Mouse (Mus musculus) kidney, postnatal 0 days (tissue): Measurements from ENCODE around the gene Shank2. TPM values are rescaled to one million over a fixed set of nuclear protein-coding genes. Genes with fewer than 3 reads are reported as not detected.
A peak's percentile ranks its signal among the peaks of the same experiment; 100 is the strongest.

Source experiments
- ATAC-seq: fragments of 200-750 bp; cut with Nextera tagmentation; replicated peaks from 2 replicates; pipeline ENCODE4 v1.8.0; 2017; ENCODE audit warnings: low read depth, moderate number of reproducible peaks, moderate TSS enrichment, moderate library complexity; ENCODE audit not compliant: low FRiP score
- DNase-seq: peaks from one replicate; pipeline ENCODE4 v3.0.0-alpha.2; 2016; ENCODE audit warnings: low spot score
- H3K27ac ChIP-seq: fragments of 300-500 bp; sonication (generic); 2 replicates; pipeline ENCODE4 v1.5.1; 2014; ENCODE audit warnings: mild to moderate bottlenecking
- H3K27me3 ChIP-seq: fragments of 300-500 bp; sonication (generic); 2 replicates; pipeline ENCODE4 v1.6.1; 2014; ENCODE audit warnings: low read length, mixed read lengths; ENCODE audit not compliant: insufficient read depth
- H3K36me3 ChIP-seq: fragments of 300-500 bp; sonication (generic); 2 replicates; pipeline ENCODE4 v1.6.1; 2014; ENCODE audit warnings: low read length, mixed read lengths; ENCODE audit not compliant: insufficient read depth
- H3K4me1 ChIP-seq: fragments of 300-500 bp; sonication (generic); replicated peaks from 2 replicates; pipeline ENCODE4 v1.6.1; 2014; ENCODE audit warnings: antibody characterized with exemption, low read length, mixed read lengths; ENCODE audit not compliant: insufficient read depth
- H3K4me2 ChIP-seq: fragments of 300-500 bp; sonication (generic); 2 replicates; pipeline ENCODE4 v1.6.1; 2014; ENCODE audit warnings: mild to moderate bottlenecking, low read length, moderate library complexity, mixed read lengths
- H3K4me3 ChIP-seq: fragments of 300-500 bp; sonication (generic); replicated peaks from 2 replicates; pipeline ENCODE4 v1.5.1; 2014; ENCODE audit warnings: low read depth, low read length
- H3K9ac ChIP-seq: fragments of 300-500 bp; sonication (generic); 2 replicates; pipeline ENCODE4 v1.6.1; 2014; ENCODE audit warnings: low read depth, low read length
- H3K9me3 ChIP-seq: fragments of 300-500 bp; sonication (generic); replicated peaks from 2 replicates; pipeline ENCODE4 v1.6.1; 2016; ENCODE audit warnings: low read length, inconsistent platforms, mixed read lengths
- CTCF ChIP-seq: IDR thresholded peaks from 2 replicates; pipeline ENCODE4 v1.5.1; 2016; ENCODE audit warnings: antibody characterized with exemption, low read depth, mild to moderate bottlenecking, moderate library complexity
- WGBS: fragments of 180-500 bp; shearing (Covaris S2); extraction: QIAGEN DNeasy Blood & Tissue Kit; methylation state at CpG from one replicate; pipeline ENCODE4 v1.1.7; 2014; 5-methylcytosine and 5-hydroxymethylcytosine counted together
- polyA plus RNA-seq: library from polyadenylated mRNA; unstranded; fragments of >200 nt; fragmentation: Nextera tagmentation; extraction: Ambion mirVana; gene quantifications from 2 replicates; pipeline ENCODE4 v1.2.1, GENCODE M21; 2015

Shank2 gene
- polyA plus RNA-seq, 1 experiment from 2014 or later, result 2.6 TPM

DNA sequence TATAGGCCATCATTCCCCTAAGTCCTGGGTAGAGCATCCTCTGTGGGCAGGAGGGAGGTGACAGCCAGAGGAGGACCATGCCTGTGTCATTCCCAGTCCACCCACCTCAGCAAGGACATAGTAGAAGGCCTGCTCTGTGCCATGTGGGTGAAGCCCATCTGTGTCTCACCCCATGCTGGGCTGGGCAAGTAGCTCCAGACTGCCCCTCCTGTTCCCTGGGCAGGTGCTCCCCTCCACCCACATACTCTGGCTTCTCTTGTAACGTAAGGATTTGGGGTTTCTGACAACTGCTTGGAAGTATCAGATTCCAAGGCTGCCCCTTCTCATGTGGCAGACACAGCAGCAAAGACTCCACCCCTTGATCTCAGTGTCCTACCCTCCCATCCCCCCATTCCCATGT lies 227.7 kb downstream of the Shank2 start:
- Histone ChIP-seq H3K27me3 (no peaks in the 10 kb centered on the region), H3K27ac (no peak overlapping the region), H3K9me3 (no peaks in the 10 kb centered on the region), H3K9ac (no peak overlapping the region), H3K4me3 (no peak overlapping the region), H3K4me2 (no peak overlapping the region), H3K36me3 (no peaks in the 10 kb centered on the region), H3K4me1 (no peaks in the 10 kb centered on the region)
- WGBS, result 6% methylated on average over 1 of the region's 1 CpGs
- no peak for ATAC-seq
- no peak for TF ChIP-seq CTCF
- no peak for DNase-seq

DNA sequence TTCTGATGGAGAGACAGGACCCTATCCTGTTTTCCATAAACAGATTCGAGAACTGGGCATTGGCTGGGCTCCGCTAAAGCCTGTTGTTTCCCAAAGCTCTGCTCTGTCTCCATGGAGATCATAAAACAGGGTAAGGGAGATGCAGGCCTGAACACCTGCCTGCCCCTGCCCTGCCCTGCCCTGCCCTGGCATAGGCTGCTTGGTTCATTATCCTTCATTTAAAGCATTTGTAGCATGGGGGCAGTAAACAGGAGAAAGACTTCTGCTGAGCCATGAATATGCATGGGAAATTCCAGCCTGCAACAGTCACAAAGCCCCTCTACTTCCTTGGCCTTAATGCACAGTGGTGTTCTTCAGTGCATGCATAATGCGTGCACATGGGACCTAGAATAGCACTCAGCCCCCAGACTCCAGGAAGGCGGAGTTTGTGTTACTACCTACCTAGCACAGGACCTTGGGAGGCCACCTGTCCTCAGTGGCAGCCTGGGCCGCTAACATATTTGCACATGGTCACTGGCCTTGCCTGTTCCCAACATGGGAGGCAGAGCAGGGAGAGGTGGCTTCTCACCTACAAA lies 230.5 kb downstream of the Shank2 start:
- H3K27ac ChIP-seq, result no peak overlapping the region
- H3K9me3 ChIP-seq, result no peaks in the 10 kb centered on the region
- DNase-seq, result no peak
- no peak for TF ChIP-seq CTCF
- H3K4me1 ChIP-seq, result no peaks in the 10 kb centered on the region
- no peak overlapping the region for H3K4me2 ChIP-seq
- H3K9ac ChIP-seq, result no peak overlapping the region
- 60% methylated on average over 5 of the region's 5 CpGs for WGBS
- no peak for ATAC-seq
- no peaks in the 10 kb centered on the region for H3K27me3 ChIP-seq
- H3K4me3 ChIP-seq, result no peak overlapping the region
- no peaks in the 10 kb centered on the region for H3K36me3 ChIP-seq

DNA sequence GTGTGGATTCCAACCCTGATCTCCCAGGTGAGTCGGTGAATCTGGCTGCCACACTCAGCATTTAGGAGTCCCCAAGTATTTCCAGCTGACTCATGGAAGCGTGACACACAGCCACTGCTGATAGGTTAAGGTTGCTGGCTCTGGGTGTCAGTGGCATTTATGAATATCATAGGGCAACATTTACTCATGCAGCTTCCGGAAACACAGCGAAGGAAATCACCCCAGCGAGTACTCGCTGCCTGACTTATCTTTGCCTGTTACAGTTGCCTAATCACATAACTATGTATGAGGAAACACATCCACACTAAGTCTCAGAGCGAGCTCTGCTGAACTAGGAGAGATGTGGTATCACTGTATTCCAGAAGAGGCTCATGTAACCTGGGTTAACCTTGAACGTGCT lies 231.8 kb downstream of the Shank2 start:
- Histone ChIP-seq H3K4me3 (no peak overlapping the region), H3K9ac (no peak overlapping the region), H3K27me3 (no peaks in the 10 kb centered on the region), H3K4me2 (no peak overlapping the region), H3K27ac (no peak overlapping the region), H3K4me1 (no peaks in the 10 kb centered on the region), H3K9me3 (no peaks in the 10 kb centered on the region), H3K36me3 (no peaks in the 10 kb centered on the region)
- DNase-seq (no peak), ATAC-seq (no peak)
- TF ChIP-seq CTCF, result no peak
- 57% methylated on average over 8 of the region's 8 CpGs for WGBS

DNA sequence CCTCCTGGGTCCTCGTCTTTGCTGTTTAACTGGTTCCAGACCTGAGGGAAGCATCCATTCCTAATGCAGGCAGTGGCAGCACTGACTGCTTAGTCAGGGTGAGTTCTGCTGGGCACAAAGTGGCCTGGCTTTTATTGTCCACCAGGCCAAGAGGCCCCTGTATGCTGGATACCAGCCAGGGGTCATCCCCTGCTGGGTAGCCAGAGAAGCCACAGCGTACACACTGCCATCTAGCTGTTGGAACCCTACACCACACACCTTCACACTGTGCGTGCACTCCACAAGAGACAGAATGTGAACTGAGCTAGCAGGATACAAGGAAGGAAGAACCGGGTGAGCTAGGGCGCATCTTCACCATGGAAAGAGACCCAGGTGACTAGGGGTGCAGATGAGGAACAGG lies 233.1 kb downstream of the Shank2 start:
- no peaks in the 10 kb centered on the region for H3K9me3 ChIP-seq
- no peaks in the 10 kb centered on the region for H3K4me1 ChIP-seq
- no peak overlapping the region for H3K4me3 ChIP-seq
- no peaks in the 10 kb centered on the region for H3K27me3 ChIP-seq
- H3K4me2 ChIP-seq, result no peak overlapping the region
- no peak overlapping the region for H3K9ac ChIP-seq
- no peak for ATAC-seq
- DNase-seq, result no peak
- TF ChIP-seq CTCF, result peak; percentile 45
- no peaks in the 10 kb centered on the region for H3K36me3 ChIP-seq
- 63% methylated on average over 5 of the region's 5 CpGs for WGBS
- H3K27ac ChIP-seq, result no peak overlapping the region

DNA sequence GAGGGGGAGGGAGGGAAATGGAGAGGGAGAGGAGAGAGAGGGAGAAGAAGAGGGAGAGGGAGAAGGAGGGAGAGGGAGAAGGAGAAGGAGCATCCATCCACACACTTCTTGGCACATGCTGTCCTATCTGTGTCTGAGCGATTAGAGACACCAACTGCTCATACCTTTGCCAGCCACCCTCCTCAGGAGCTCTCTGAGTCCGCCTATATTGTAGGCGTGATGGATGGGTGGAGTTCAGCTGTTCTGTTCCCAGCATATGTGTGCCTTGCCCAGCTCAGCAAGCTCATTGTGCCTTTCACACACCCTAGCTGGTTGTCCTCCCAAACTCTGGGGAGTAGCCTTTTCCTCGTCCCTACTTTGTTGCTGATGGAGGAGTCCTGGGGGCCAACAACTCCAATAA lies 233.8 kb downstream of the Shank2 start:
- Histone ChIP-seq H3K4me1 (no peaks in the 10 kb centered on the region), H3K27me3 (no peaks in the 10 kb centered on the region), H3K4me2 (no peak overlapping the region), H3K9ac (no peak overlapping the region), H3K36me3 (no peaks in the 10 kb centered on the region), H3K4me3 (no peak overlapping the region), H3K27ac (no peak overlapping the region), H3K9me3 (no peaks in the 10 kb centered on the region)
- WGBS, result 78% methylated on average over 4 of the region's 4 CpGs
- TF ChIP-seq CTCF, result no peak
- ATAC-seq (no peak), DNase-seq (no peak)

DNA sequence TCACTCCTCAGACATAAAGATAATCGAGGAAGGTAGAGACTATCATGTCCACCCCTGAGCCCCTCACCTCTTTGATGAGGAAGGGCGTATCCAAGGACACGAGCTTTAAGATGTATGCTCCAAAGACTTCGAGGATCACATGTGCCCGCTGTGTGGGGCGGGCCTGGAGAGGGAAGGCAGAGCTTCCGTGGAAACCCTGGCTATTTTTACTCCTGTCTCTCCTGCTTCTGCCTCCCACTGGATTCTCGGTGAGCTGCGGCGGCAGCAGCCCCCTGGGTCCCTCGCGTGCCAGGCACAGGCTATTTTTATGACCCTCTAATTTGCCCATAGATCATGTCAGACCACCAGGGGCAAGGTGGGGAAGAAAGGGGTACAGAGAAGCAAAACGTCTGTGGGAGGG lies 235.1 kb downstream of the Shank2 start:
- H3K4me1 ChIP-seq, result no peaks in the 10 kb centered on the region
- no peak overlapping the region for H3K9ac ChIP-seq
- no peak for TF ChIP-seq CTCF
- no peak overlapping the region for H3K4me2 ChIP-seq
- no peak overlapping the region for H3K4me3 ChIP-seq
- no peaks in the 10 kb centered on the region for H3K36me3 ChIP-seq
- 37% methylated on average over 13 of the region's 13 CpGs for WGBS
- no peak overlapping the region for H3K27ac ChIP-seq
- H3K9me3 ChIP-seq, result no peaks in the 10 kb centered on the region
- ATAC-seq (no peak), DNase-seq (no peak)
- H3K27me3 ChIP-seq, result no peaks in the 10 kb centered on the region

DNA sequence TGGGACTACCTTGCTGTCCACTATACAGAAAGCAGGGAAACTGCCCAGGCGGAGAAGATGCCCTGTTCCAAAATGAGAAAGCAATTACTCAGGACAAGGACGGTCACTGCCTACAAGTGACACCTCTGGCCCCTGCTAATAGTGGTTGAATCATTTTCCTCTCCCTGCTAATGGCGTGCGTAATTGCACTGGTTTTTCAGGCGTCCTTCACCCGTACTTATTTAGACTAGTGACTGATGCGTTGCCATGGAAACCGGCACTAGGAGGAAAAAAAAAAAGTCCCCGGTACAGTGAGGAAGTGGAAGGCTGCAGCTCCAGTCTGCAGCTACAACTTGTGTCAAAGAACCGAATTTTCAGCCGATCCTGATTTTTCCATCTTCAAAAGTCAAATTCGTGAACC lies 236.7 kb downstream of the Shank2 start:
- TF ChIP-seq CTCF, result no peak
- DNase-seq (peak; percentile 57), ATAC-seq (no peak)
- Histone ChIP-seq H3K9ac (no peak overlapping the region), H3K36me3 (no peaks in the 10 kb centered on the region), H3K4me1 (no peaks in the 10 kb centered on the region), H3K27me3 (no peaks in the 10 kb centered on the region), H3K4me2 (no peak overlapping the region), H3K4me3 (no peak overlapping the region), H3K9me3 (no peaks in the 10 kb centered on the region), H3K27ac (no peak overlapping the region)
- WGBS, result 19% methylated on average over 12 of the region's 12 CpGs
